Comparison of ENCODE assay signal across 1 mouse cellular context in the genomic region with DNA sequence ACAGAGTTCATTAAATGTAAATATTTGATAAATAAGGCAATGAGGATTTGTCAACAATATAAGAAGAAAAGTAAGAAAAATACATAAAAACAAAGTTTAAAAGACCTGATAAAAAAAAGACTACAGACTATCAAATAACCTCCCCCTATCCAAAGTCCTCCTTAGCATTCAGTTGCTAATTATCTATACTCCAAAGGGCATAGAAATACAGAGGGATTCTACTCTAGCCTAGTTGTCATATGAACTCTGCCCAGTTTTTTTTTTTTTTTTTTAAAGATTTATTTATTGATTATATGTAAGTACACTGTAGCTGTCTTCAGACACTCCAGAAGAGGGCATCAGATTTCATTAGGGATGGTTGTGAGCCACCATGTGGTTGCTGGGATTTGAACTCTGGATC.
A peak's percentile ranks its signal among the peaks of the same experiment; 100 is the strongest.
TF ChIP-seq lines count a peak whose summit lies in the region.

No protein-coding gene starts in this region.

TF ChIP-seq in CH12.LX, 34 proteins besides CTCF, POLR2A, EP300 and RAD21:
- 0 out of 2 replicates have a peak, but pooled peaks have one; percentile 11 for TF ChIP-seq TBP (conservative IDR thresholded peaks at IDR 0.05; ENCODE audit: low read depth, low read length)
- TF ChIP-seq ZNF384 (IDR thresholded peaks at IDR 0.05; ENCODE audit: low read depth, low read length), result peak; percentile 54; the same call in 1 of the 2 replicates
